Mouse (Mus musculus) heart, adult 2 months (tissue): ENCODE data around the gene Ccdc15. TPM values are rescaled to one million over a fixed set of nuclear protein-coding genes. Genes with fewer than 3 reads are reported as not detected.
A peak's percentile ranks its signal among the peaks of the same experiment; 100 is the strongest.

Experiments
- DNase-seq, 2 experiments: peaks; one replicate each; pipeline ENCODE4 v3.0.0; 2021
- H3K27ac ChIP-seq: fragments of 200-600 bp; 2 replicates; pipeline ENCODE4 v1.8.1; 2022
- H3K27me3 ChIP-seq: fragments of 200-500 bp; 2 replicates; pipeline ENCODE4 v1.6.1; 2012; ENCODE audit warnings: mild to moderate bottlenecking, low read length, inconsistent platforms, mixed read lengths; ENCODE audit not compliant: control insufficient read depth, insufficient read depth
- H3K36me3 ChIP-seq: fragments of 200-500 bp; 2 replicates; pipeline ENCODE4 v1.6.1; 2012; ENCODE audit warnings: low read length, inconsistent platforms; ENCODE audit not compliant: control insufficient read depth, insufficient read depth
- H3K4me1 ChIP-seq: fragments of 200-500 bp; 2 replicates; pipeline ENCODE4 v1.6.1; 2011; ENCODE audit warnings: low read length; ENCODE audit not compliant: control insufficient read depth, insufficient read depth
- H3K4me3 ChIP-seq: fragments of 200-600 bp; 2 replicates; pipeline ENCODE4 v1.8.1; 2022
- H3K79me2 ChIP-seq: fragments of 200-500 bp; replicated peaks from 2 replicates; pipeline ENCODE4 v1.6.1; 2012; ENCODE audit warnings: mild to moderate bottlenecking, inconsistent platforms, low read length, moderate library complexity, mixed read lengths; ENCODE audit not compliant: control insufficient read depth, insufficient read depth
- H3K9ac ChIP-seq: fragments of 200-500 bp; 2 replicates; pipeline ENCODE4 v1.6.1; 2012; ENCODE audit warnings: low read depth, mild to moderate bottlenecking, control low read depth, inconsistent platforms, low read length, mixed read lengths
- CTCF ChIP-seq: fragments of 200-600 bp; IDR thresholded peaks from 2 replicates; pipeline ENCODE4 v1.8.1; 2022; ENCODE audit warnings: antibody characterized with exemption, mild to moderate bottlenecking, moderate library complexity
- EP300 ChIP-seq: fragments of 200-500 bp; IDR thresholded peaks from 2 replicates; pipeline ENCODE4 v1.6.1; 2011; ENCODE audit warnings: low read depth, low read length, control low read depth; ENCODE audit not compliant: insufficient read depth
- POLR2A ChIP-seq: fragments of 200-500 bp; IDR thresholded peaks from 2 replicates; pipeline ENCODE4 v1.6.1; 2011; ENCODE audit warnings: mild to moderate bottlenecking, low read depth, low read length, control low read depth; ENCODE audit not compliant: insufficient read depth
- WGBS: fragments of 180-500 bp; shearing (Covaris S2); methylation state at CpG from one replicate; pipeline ENCODE4 v1.1.7; 2018; 5-methylcytosine and 5-hydroxymethylcytosine counted together
- intact Hi-C: fragments of 180-260 bp; cut with DNase I; formaldehyde crosslinking; loops from one replicate; pipeline ENCODE4 v1.15.1; 2025
- long read RNA-seq: library from polyadenylated mRNA; stranded (forward); transcript quantifications from one replicate; pipeline ENCODE4 v2.0.0, GENCODE M21; 2021
- polyA plus RNA-seq: library from polyadenylated mRNA; depleted of rRNA; stranded (reverse); fragments of >200 nt; gene quantifications from 2 replicates; pipeline ENCODE4 v1.2.3, GENCODE M21; 2012; rRNA removed
- total RNA-seq, 2 experiments: library from RNA; stranded (reverse); gene quantifications; 2 replicates each; pipeline ENCODE4 v1.2.3; 2021

Ccdc15 gene
- 1 to 10 TPM; 1.7 to 2.0 TPM for total RNA-seq
- polyA plus RNA-seq, result 0.47 and 0.53 TPM in 2 replicates
- long read RNA-seq, partial matches to known transcripts, result 1 of 1 reads
- long read RNA-seq, other reads (novel, unspliced or antisense), result 0 of 1 reads

DNA sequence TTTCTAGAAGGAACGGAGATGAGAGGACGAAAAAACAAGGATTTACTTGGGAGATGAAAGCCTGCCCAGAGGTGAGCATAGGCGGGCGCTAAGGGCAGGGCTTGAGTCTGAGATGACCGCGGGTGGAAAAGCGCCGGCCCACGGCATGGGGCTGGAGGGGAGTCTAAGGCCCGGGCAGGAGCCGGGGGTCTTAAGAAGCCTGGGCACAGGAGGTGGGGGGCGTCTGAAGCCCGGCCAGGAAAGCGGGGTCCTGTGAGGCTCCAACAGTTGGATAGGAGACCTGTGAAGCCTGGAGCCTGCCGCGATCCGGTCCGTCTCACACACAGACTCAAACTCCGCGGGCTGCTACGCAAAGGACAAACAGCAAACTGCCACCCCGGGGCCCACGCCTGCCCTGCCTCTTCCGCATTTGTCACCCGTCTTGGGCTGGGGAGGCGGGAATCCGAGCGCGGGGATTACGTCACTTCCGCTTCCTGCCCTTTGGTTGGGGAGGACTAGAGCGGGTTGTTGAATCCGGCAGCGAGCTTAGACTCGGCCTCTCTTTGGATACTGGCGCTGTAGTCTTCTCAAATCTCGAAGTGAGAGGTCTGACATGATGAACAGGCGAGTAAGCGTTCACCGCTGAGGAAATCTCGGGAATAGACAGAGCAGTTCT is at the start of gene Ccdc15:
TSS of gene Ccdc15 (minus strand) at position 445 of the 655 bp plus-strand sequence.
- no peaks in the 10 kb centered on the region; the same call in 1 of the 2 replicates for H3K79me2 ChIP-seq
- H3K27me3 ChIP-seq, result no peaks in the 10 kb centered on the region
- peaks cover 2% of the 10 kb centered on the region for H3K4me1 ChIP-seq
- intact Hi-C loops, result loop anchor here (1.0 to 5.0 kb wide), 3 partner anchors 54 to 265 kb away; partner anchors contain the start of genes Robo4 and Spa17
- peak within 1 kb of the TSS; percentile 87 for H3K9ac ChIP-seq
- peak within 1 kb of the TSS; percentile 55 for H3K4me3 ChIP-seq
- WGBS, result under 1% methylated on average over 41 of the region's 41 CpGs
- peak; percentile 96 to 97 for DNase-seq
- H3K27ac ChIP-seq, result peak within 1 kb of the TSS; percentile 81
- no peaks in the 10 kb centered on the region for H3K36me3 ChIP-seq
- TF ChIP-seq EP300, result peak; percentile 73; the same call in 1 of the 2 replicates
- TF ChIP-seq CTCF, result peak; percentile 32
- peak; percentile 98 for TF ChIP-seq POLR2A

DNA sequence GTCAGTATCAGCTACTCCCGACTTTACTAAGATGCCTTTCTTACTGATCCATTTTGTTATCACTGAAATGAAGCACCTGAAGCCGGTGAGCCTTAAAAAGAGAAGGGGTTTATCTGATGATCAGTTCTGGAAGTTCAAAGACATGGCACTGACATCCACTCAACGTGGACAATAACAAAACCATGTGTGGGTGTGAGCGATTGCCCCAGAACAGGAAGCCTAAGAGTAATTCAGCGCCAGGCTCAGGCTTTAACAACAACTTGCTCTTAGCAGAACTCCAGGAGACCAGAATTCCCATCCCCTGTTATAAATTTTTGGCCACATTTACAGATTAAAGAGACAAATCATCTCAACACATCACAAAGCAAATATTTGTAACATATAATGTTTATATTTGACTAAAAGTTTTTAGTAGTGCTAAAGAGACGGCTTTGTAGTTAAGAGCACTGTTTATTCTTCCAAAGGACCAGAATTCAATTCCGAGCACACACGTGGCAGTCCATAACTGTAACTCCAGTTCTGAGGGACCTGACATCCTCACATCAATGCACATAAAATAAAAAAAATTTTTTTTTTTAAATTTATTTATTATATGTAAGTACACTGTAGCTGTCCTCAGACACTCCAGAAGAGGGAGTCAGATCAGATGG is 45.4 kb upstream of the Ccdc15 start:
- H3K36me3 ChIP-seq, result no peaks in the 10 kb centered on the region
- WGBS, result 58% methylated on average over 8 of the region's 8 CpGs
- no peaks in the 10 kb centered on the region for H3K79me2 ChIP-seq
- no peaks in the 10 kb centered on the region for H3K4me1 ChIP-seq
- H3K27ac ChIP-seq, result no peak overlapping the region
- intact Hi-C loops, result no loop called here
- no peaks in the 10 kb centered on the region for H3K27me3 ChIP-seq
- H3K4me3 ChIP-seq, result no peak overlapping the region
- no peak for DNase-seq
- TF ChIP-seq CTCF (no peak), POLR2A (no peak), EP300 (no peak)
- H3K9ac ChIP-seq, result no peak overlapping the region

DNA sequence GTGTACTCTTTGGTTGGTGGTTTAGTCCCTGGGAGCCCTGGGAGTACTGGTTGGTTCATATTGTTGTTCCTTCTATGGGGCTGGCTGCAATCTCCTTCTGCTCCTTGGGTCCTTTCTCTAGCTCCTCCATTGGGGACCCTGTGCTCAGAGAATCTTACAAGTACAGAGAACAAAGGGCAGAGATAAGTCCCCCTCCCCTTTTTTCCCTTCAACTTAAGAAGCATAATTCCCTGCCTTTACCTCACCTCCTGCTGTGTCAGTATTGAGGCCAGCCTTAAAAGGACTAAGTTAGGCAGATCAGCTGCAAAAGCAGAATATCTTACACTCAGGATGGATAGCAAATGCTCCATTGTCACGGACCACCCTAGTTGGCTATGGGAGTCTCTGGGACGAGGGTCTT is 43.8 kb upstream of the Ccdc15 start:
- Histone ChIP-seq H3K79me2 (no peaks in the 10 kb centered on the region), H3K36me3 (no peaks in the 10 kb centered on the region), H3K4me3 (no peak overlapping the region), H3K27ac (no peak overlapping the region), H3K4me1 (no peaks in the 10 kb centered on the region), H3K9ac (no peak overlapping the region), H3K27me3 (no peaks in the 10 kb centered on the region; the same call in 1 of the 2 replicates)
- intact Hi-C loops, result no loop called here
- 76% methylated on average over 2 of the region's 2 CpGs for WGBS
- no peak for TF ChIP-seq CTCF
- no peak for TF ChIP-seq POLR2A
- no peak for TF ChIP-seq EP300
- DNase-seq, result no peak

GRCm38 (mm10) chr9:37390891-37391290 is 42.7 kb upstream of the Ccdc15 start:
- intact Hi-C loops, result no loop called here
- Histone ChIP-seq H3K4me1 (no peaks in the 10 kb centered on the region), H3K79me2 (no peaks in the 10 kb centered on the region), H3K9ac (no peak overlapping the region), H3K36me3 (no peaks in the 10 kb centered on the region), H3K27me3 (no peaks in the 10 kb centered on the region; the same call in 1 of the 2 replicates), H3K4me3 (no peak overlapping the region), H3K27ac (no peak overlapping the region)
- 35% methylated on average over 2 of the region's 2 CpGs for WGBS
- DNase-seq, result no peak
- TF ChIP-seq POLR2A (no peak), CTCF (no peak), EP300 (no peak)

GRCm38 (mm10) chr9:37384284-37385182 is 36.3 kb upstream of the Ccdc15 start:
- Histone ChIP-seq H3K79me2 (no peaks in the 10 kb centered on the region), H3K27ac (peak overlapping the region; percentile 79), H3K4me1 (no peaks in the 10 kb centered on the region), H3K36me3 (no peaks in the 10 kb centered on the region), H3K9ac (peak overlapping the region; percentile 81), H3K27me3 (peaks cover 2% of the 10 kb centered on the region; the same call in 1 of the 2 replicates), H3K4me3 (peak overlapping the region; percentile 56)
- DNase-seq, result peak; percentile 51 to 64
- 6% methylated on average over 54 of the region's 54 CpGs for WGBS
- intact Hi-C loops, result loop anchor here (2.0 to 5.0 kb wide), 3 partner anchors 18 to 46 kb away; no protein-coding TSS in a partner anchor
- no peak for TF ChIP-seq EP300
- TF ChIP-seq CTCF, result peak; percentile 66
- TF ChIP-seq POLR2A, result peak; percentile 49
